In genomic region chr5:31451878-31452561, GRCm38 (mm10) we compare ENCODE assay signal across 1 mouse cellular context.
TF ChIP-seq lines count a peak whose summit lies in the region.

TSS of gene Zfp512 (plus strand) at chr5:31452431.

TF ChIP-seq in CH12.LX, 34 proteins besides CTCF, POLR2A, EP300 and RAD21 (continued from another document):
- TF ChIP-seq JUN (IDR thresholded peaks at IDR 0.05; ENCODE audit: insufficient read depth, low read depth, low read length): no peak
- TF ChIP-seq ZMIZ1 (IDR thresholded peaks at IDR 0.05; ENCODE audit: low read depth, low read length): peak; percentile 56; the same call in 1 of the 2 replicates
- TF ChIP-seq POLR2AphosphoS2 (IDR thresholded peaks at IDR 0.05; ENCODE audit: low read depth, low read length): peak; percentile 77; the same call in 1 of the 2 replicates
- TF ChIP-seq GABPA (IDR thresholded peaks at IDR 0.05; ENCODE audit: insufficient replicate concordance, low read depth, low read length): no peak
- 0 out of 2 replicates have a peak, but pooled peaks have one; percentile 15 for TF ChIP-seq UBTF (IDR thresholded peaks at IDR 0.05; ENCODE audit: low read depth, low read length)
- TF ChIP-seq MXI1 (IDR thresholded peaks at IDR 0.05; ENCODE audit: low read depth, low read length): peak; percentile 71
- peak; percentile 97 for TF ChIP-seq ELF1 (IDR thresholded peaks at IDR 0.05; ENCODE audit: low read depth, low read length)
- TF ChIP-seq SMC3 (IDR thresholded peaks at IDR 0.05; ENCODE audit: low read depth, low read length): no peak
- TF ChIP-seq MAZ (IDR thresholded peaks at IDR 0.05; ENCODE audit: low read depth, low read length): peak; percentile 87
- TF ChIP-seq KAT2A (IDR thresholded peaks at IDR 0.05; ENCODE audit: insufficient replicate concordance, low read length): peak; percentile 82; the same call in 1 of the 2 replicates
